Mouse (Mus musculus) cerebellum, adult 9-11 months (tissue): ENCODE measurements around the gene Apba2.
A peak's percentile ranks its signal among the peaks of the same experiment; 100 is the strongest.

Source experiments
- DNase-seq: peaks from one replicate; pipeline ENCODE4 v3.0.0; 2022

Gene Apba2

GRCm38 (mm10) chr7:64588636-64589389, 87.3 kb downstream of the Apba2 start:
- no peak for DNase-seq

GRCm38 (mm10) chr7:64595256-64595655, 93.8 kb downstream of the Apba2 start:
- DNase-seq: no peak

DNA sequence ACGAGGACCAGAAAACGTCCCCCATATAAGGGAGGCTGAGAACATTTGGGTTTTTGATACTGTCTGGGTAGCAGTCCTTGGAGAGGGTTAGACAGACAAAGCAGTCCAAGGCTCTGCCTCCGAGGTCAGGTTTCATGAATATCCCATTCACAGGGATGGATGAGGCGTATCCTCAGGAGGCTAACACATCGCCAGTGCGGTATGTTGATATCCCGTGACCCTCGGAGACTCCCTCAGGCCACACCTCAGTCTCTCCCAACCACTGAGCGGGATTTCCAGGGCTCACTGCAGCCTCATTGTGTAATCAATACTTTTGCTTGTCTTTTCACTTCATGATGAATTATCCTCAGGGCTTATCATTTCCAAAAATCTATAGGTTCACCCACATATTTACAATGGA, 95.1 kb downstream of the Apba2 start:
- no peak for DNase-seq

DNA sequence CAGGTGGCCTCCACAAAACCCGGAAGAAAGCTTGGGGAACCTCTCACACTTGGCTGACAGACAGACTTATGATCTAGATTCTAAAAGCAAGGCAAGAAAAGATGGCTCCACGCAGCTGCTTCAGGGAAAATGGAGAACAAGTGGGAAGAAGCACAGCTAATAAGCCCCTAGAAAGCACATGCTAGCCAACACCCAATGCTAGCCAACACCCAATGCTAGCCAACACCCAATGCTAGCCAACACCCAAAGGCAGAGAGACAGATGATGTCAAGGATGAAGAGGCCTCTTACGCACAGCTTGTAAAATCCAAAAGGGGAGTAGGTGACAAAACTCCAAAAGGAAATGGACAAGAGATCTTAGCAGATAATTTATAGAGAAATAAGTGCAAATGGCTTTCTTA, 108.4 kb downstream of the Apba2 start:
- no peak for DNase-seq

GRCm38 (mm10) chr7:64610875-64611274, 109.4 kb downstream of the Apba2 start:
- DNase-seq: peak; percentile 38

DNA sequence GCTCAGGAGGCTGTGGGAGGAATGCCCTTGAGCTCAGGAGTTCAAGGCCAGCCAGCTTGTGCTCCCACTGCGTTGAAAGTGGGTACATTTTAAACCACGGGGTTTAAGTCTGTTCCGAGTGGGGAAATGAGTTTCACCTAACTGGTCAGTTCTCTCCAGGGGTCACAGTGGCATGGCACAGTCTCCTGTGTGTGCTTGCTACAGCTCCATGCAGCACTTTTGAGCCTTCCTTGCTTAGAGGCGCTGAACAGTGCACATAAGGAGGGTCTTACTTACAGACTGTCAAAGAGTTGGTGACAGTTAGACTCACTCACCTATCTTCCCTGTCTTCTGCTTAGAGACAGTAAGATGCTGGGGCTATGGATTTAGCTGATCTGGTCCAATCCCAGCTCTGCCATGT, 117.8 kb downstream of the Apba2 start:
- DNase-seq: peak; percentile 14

GRCm38 (mm10) chr7:64626494-64626893, 125.0 kb downstream of the Apba2 start:
- no peak for DNase-seq

DNA sequence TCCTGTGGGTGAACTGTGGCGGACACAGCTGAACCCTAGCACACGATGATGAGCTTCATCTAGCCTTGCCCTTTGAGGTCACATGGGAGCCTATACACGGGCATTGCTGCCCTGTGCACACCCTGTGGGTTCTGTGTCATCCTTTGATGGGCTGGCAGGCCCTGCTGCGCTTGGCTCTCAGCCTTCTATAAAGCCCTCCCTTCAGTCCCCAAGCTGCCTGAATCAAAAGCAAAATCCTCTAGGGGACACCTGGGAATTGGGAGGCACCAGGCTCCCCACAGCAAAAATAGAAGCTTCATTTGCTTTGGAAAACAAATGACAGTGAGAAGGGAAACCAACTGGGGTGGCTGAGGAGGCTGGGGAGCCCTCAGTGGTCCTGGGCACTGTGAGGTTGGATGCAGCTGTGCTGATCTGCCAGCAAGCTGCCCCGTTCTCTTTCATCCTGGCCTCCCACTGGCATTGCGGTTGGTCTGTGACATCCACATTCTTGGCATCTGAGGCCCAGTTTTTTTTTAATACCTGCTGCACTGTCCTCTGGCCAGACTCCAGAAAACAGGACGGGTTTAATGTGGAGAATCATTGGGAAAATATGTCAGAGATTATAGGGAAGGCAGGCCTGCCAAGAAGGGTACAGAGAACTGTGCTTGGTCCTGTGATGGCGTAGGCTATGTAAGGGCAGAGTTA, 126.6 kb downstream of the Apba2 start:
- DNase-seq: peak; percentile 83

DNA sequence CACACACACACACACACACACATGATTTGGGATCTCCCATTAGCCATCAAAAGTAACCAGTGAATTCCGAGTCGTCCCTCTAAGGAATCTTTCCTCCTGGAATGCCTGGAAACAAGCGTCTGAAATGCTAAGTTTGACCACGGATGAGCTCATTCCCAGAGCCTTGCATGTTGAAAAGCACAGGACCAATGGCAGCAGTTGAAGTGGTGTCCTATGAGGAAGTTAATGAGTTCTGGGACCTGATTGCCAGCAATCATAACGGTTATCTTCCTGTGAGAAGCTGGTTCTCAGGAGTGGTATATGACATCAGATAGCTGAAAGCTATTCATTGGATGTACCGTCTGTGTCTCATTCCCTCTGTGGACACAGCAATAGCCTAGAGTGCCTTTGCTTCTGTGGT, 129.2 kb downstream of the Apba2 start:
- DNase-seq: no peak

DNA sequence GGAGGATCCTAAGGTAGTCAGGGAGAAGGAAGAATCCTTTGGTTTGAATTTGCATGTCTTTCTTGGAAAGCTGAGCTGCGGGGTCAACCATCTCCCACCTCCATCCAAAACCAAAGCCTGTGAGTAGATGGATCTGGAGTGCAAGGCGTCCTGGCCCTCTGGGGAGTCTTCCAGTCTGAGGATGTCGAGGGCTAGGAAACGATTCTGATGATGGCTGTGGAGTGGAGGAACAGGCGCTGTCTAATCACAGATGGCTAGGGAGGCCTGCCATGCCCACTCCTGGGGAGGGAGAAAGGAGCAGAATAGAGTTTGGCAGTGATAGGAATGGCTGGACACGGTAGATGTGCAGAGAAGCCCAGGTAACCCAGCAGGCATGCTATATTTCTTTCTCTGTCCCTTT, 129.6 kb downstream of the Apba2 start:
- DNase-seq: peak; percentile 90

GRCm38 (mm10) chr7:64631781-64632351, 130.4 kb downstream of the Apba2 start:
- no peak for DNase-seq

DNA sequence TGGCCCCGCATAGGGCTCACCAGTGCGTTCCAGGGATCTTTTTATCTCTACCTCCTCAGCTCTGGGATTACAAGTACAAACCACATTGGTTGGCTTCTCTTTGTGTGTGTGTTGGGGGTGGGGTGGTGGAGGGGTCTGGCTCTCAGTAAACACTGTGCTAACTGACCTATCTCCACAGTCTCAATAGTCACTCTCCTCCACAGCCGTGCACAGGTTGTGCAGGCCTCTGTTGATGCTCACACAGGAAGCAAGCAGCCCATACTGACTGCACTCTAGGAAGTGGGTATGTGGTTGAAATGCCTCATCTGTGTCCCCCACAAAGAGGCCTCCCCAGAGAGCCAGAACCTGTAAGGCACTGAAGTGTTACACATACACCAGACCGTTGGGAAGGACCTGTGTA, 131.7 kb downstream of the Apba2 start:
- no peak for DNase-seq

DNA sequence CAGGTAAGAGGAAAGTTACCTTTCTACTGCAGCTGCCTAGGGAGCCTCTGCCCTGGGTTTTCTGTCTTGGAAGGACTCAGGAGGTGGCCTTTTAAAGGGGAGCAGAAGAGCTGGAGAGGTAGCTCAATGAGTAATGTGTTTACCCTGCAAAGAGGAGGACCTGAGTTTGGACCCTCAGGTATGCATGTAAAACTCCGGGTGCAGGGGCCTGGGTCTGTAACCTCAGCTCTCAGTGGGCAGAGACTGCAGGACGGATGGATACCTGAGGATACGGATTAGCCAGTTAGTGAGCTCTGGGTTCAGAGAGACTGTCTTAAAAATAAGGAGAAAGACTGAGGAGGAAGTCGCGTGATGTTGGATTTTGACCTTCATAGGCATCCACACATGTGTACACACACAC, 132.4 kb downstream of the Apba2 start:
- DNase-seq: no peak

GRCm38 (mm10) chr7:64634482-64634881, 133.0 kb downstream of the Apba2 start:
- DNase-seq: no peak

GRCm38 (mm10) chr7:64638922-64639321, 137.4 kb downstream of the Apba2 start:
- no peak for DNase-seq

GRCm38 (mm10) chr7:64640651-64641050, 139.1 kb downstream of the Apba2 start:
- DNase-seq: peak; percentile 79

- no peak for DNase-seq
Observed at GRCm38 (mm10) chr7:64642903-64643302, 141.4 kb downstream of the Apba2 start.

GRCm38 (mm10) chr7:64645458-64645857, 144.0 kb downstream of the Apba2 start:
- DNase-seq: no peak

GRCm38 (mm10) chr7:64646046-64646445, 144.5 kb downstream of the Apba2 start:
- no peak for DNase-seq

GRCm38 (mm10) chr7:64648947-64649607, 147.6 kb downstream of the Apba2 start:
- no peak for DNase-seq

- DNase-seq: no peak
Observed at GRCm38 (mm10) chr7:64651963-64652362, 150.5 kb downstream of the Apba2 start.

DNA sequence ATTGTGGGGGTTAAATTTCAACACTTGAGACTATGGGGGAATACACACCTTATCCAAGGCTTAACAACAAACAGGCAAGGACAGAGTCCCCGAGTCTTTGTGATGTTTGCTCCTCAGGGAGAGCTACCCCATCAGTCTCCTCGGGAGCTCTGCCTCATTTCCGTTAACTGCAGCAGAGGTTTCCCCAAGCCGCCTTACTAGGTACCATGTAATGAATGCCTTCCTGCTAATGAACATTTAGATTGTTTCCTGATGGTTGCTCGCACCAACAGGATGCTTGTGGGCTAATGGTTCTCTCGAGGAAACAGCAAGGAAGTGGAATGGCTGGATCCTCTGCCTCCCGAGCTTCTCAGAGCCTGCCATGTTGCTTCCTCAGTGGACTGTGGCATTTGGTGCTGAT, 155.3 kb downstream of the Apba2 start:
- DNase-seq: no peak

DNA sequence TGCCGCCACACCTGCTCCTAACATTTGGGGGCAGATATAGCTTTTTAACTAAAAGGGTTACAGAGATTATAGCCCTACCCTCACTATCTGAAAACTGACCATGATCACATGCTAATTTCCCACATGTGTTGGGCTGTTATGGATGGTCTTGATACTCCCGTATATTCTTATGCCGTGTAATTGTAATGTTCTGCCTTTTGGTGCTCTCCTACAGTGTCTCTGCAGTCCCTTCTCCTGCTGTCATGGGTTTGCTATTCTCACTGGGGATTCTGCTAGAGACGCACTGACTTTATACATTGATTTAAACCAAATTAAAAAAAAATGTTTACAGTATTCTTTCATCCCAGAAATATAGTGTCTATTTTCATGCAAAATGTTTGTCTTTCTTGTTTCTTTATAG, 157.4 kb downstream of the Apba2 start:
- DNase-seq: no peak

DNA sequence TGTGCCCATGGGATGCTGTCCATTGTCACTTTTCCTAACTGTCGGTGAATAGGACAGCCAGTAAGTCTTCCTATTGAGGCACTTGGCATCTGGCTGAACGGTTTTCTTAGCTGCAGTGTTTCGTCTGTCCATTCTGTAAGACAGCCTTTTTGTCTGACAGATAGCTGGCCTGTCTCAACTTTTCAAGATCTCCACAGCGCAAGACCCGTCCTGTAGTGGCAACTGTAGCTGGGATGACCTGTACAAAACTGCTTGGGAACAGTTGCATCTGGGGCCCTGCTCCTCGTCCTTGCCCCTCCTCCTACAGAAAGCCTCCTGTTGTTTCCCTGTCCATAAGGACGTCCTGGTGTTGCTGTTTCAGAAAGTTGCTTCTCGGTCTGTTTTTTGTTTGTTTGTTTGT, 157.8 kb downstream of the Apba2 start:
- DNase-seq: no peak
